Mouse (Mus musculus) embryonic facial prominence, embryonic 15.5 days (tissue): Measurements from ENCODE around the gene Gss. TPM values are rescaled to one million over a fixed set of nuclear protein-coding genes. Genes with fewer than 3 reads are reported as not detected.

Source experiments
- ATAC-seq: fragments of 200-750 bp; cut with Nextera tagmentation; 2 replicates; pipeline ENCODE4 v1.8.0; 2017; ENCODE audit warnings: low read depth, moderate TSS enrichment; ENCODE audit not compliant: insufficient number of reproducible peaks, low FRiP score, low TSS enrichment
- H3K27ac ChIP-seq: fragments of 300-500 bp; sonication (generic); replicated peaks from 2 replicates; pipeline ENCODE4 v1.5.1; 2015; ENCODE audit warnings: mild to moderate bottlenecking, inconsistent platforms
- H3K27me3 ChIP-seq: fragments of 300-500 bp; sonication (generic); 2 replicates; pipeline ENCODE4 v1.6.1; 2015; ENCODE audit warnings: inconsistent platforms
- H3K36me3 ChIP-seq: fragments of 300-500 bp; sonication (generic); 2 replicates; pipeline ENCODE4 v1.6.1; 2015; ENCODE audit warnings: mild to moderate bottlenecking, inconsistent platforms
- H3K4me1 ChIP-seq: fragments of 300-500 bp; sonication (generic); 2 replicates; pipeline ENCODE4 v1.6.1; 2015; ENCODE audit warnings: inconsistent platforms
- H3K4me2 ChIP-seq: fragments of 300-500 bp; sonication (generic); replicated peaks from 2 replicates; pipeline ENCODE4 v1.6.1; 2015; ENCODE audit warnings: mild to moderate bottlenecking, inconsistent platforms
- H3K4me3 ChIP-seq: fragments of 300-500 bp; sonication (generic); replicated peaks from 2 replicates; pipeline ENCODE4 v1.5.1; 2015; ENCODE audit warnings: mild to moderate bottlenecking, inconsistent platforms
- H3K9ac ChIP-seq: fragments of 300-500 bp; sonication (generic); 2 replicates; pipeline ENCODE4 v1.6.1; 2015; ENCODE audit warnings: inconsistent platforms
- H3K9me3 ChIP-seq: fragments of 300-500 bp; sonication (generic); replicated peaks from 2 replicates; pipeline ENCODE4 v1.6.1; 2016; ENCODE audit warnings: inconsistent platforms
- WGBS: fragments of 180-500 bp; shearing (Covaris S2); methylation state at CpG from one replicate; pipeline ENCODE4 v1.1.7; 2015; 5-methylcytosine and 5-hydroxymethylcytosine counted together
- polyA plus RNA-seq: library from polyadenylated mRNA; unstranded; fragments of >200 nt; fragmentation: Nextera tagmentation; extraction: Ambion mirVana; gene quantifications from 2 replicates; pipeline ENCODE4 v1.2.1, GENCODE M21; 2015

The Gss gene
- polyA plus RNA-seq, 1 experiment from 2014 or later = 33.0 TPM

GRCm38 (mm10) chr2:155630590-155631416 lies 38.2 kb upstream of the Gss start:
- peaks cover 22% of the 10 kb centered on the region for H3K4me1 ChIP-seq
- no peak overlapping the region for H3K4me3 ChIP-seq
- ATAC-seq = no peak
- H3K9me3 ChIP-seq = no peaks in the 10 kb centered on the region
- H3K27me3 ChIP-seq = peaks cover 82% of the 10 kb centered on the region
- WGBS = 27% methylated on average over 43 of the region's 43 CpGs
- peaks cover 40% of the 10 kb centered on the region for H3K36me3 ChIP-seq
- no peak overlapping the region for H3K27ac ChIP-seq
- no peak overlapping the region for H3K4me2 ChIP-seq
- no peak overlapping the region for H3K9ac ChIP-seq

GRCm38 (mm10) chr2:155630153-155630552 lies 37.5 kb upstream of the Gss start:
- peaks cover 84% of the 10 kb centered on the region for H3K27me3 ChIP-seq
- ATAC-seq = no peak
- no peak overlapping the region for H3K4me2 ChIP-seq
- no peak overlapping the region for H3K9ac ChIP-seq
- 33% methylated on average over 20 of the region's 20 CpGs for WGBS
- no peaks in the 10 kb centered on the region for H3K9me3 ChIP-seq
- no peak overlapping the region for H3K4me3 ChIP-seq
- H3K4me1 ChIP-seq = peaks cover 22% of the 10 kb centered on the region
- H3K36me3 ChIP-seq = peaks cover 34% of the 10 kb centered on the region
- no peak overlapping the region for H3K27ac ChIP-seq

GRCm38 (mm10) chr2:155629231-155629661 lies 36.6 kb upstream of the Gss start:
- WGBS = 1% methylated on average over 35 of the region's 35 CpGs

GRCm38 (mm10) chr2:155628519-155628918 lies 35.9 kb upstream of the Gss start:
- Histone ChIP-seq H3K4me1 (peaks cover 22% of the 10 kb centered on the region), H3K27ac (no peak overlapping the region), H3K36me3 (peaks cover 18% of the 10 kb centered on the region), H3K4me2 (peak overlapping the region; percentile 79; the same call in 1 of the 2 replicates), H3K9me3 (no peaks in the 10 kb centered on the region), H3K9ac (no peak overlapping the region), H3K4me3 (no peak overlapping the region), H3K27me3 (peaks cover 73% of the 10 kb centered on the region)
- ATAC-seq = no peak
- 78% methylated on average over 13 of the region's 13 CpGs for WGBS

More at GRCm38 (mm10) chr2:155629231-155629661, 36.6 kb upstream of the Gss start:
- H3K36me3 ChIP-seq = peaks cover 25% of the 10 kb centered on the region
- ATAC-seq = 0 out of 2 replicates have a peak, but pooled peaks have one; percentile 6
- peak overlapping the region; percentile 43 for H3K4me3 ChIP-seq
- no peak overlapping the region for H3K27ac ChIP-seq
- peak overlapping the region; percentile 79 for H3K4me2 ChIP-seq
- H3K27me3 ChIP-seq = peaks cover 80% of the 10 kb centered on the region
- H3K9ac ChIP-seq = 0 out of 2 replicates have a peak overlapping the region, but pooled peaks have one; percentile 15
- peaks cover 22% of the 10 kb centered on the region for H3K4me1 ChIP-seq
- no peaks in the 10 kb centered on the region for H3K9me3 ChIP-seq

GRCm38 (mm10) chr2:155628112-155628511 lies 35.5 kb upstream of the Gss start:
- H3K9me3 ChIP-seq = no peaks in the 10 kb centered on the region
- peaks cover 22% of the 10 kb centered on the region for H3K4me1 ChIP-seq
- H3K4me2 ChIP-seq = no peak overlapping the region
- peaks cover 14% of the 10 kb centered on the region for H3K36me3 ChIP-seq
- no peak overlapping the region for H3K9ac ChIP-seq
- WGBS = 83% methylated on average over 9 of the region's 9 CpGs
- no peak overlapping the region for H3K27ac ChIP-seq
- ATAC-seq = no peak
- H3K4me3 ChIP-seq = no peak overlapping the region
- peaks cover 69% of the 10 kb centered on the region for H3K27me3 ChIP-seq

GRCm38 (mm10) chr2:155627030-155627738 lies 34.6 kb upstream of the Gss start:
- ATAC-seq = no peak
- Histone ChIP-seq H3K4me3 (no peak overlapping the region), H3K4me1 (peaks cover 22% of the 10 kb centered on the region), H3K9me3 (no peaks in the 10 kb centered on the region), H3K9ac (no peak overlapping the region), H3K27me3 (peaks cover 60% of the 10 kb centered on the region), H3K4me2 (no peak overlapping the region), H3K36me3 (peaks cover 4% of the 10 kb centered on the region), H3K27ac (no peak overlapping the region)
- WGBS = 48% methylated on average over 21 of the region's 21 CpGs

GRCm38 (mm10) chr2:155626277-155626676 lies 33.7 kb upstream of the Gss start:
- Histone ChIP-seq H3K9ac (no peak overlapping the region), H3K4me3 (no peak overlapping the region), H3K4me1 (peaks cover 22% of the 10 kb centered on the region), H3K27ac (no peak overlapping the region), H3K4me2 (no peak overlapping the region), H3K36me3 (no peaks in the 10 kb centered on the region), H3K27me3 (peaks cover 51% of the 10 kb centered on the region), H3K9me3 (no peaks in the 10 kb centered on the region)
- 55% methylated on average over 15 of the region's 15 CpGs for WGBS
- ATAC-seq = no peak

- Histone ChIP-seq H3K9me3 (no peaks in the 10 kb centered on the region), H3K9ac (no peak overlapping the region), H3K4me3 (no peak overlapping the region), H3K4me1 (peaks cover 10% of the 10 kb centered on the region), H3K4me2 (no peak overlapping the region), H3K27me3 (peaks cover 35% of the 10 kb centered on the region), H3K36me3 (no peaks in the 10 kb centered on the region), H3K27ac (no peak overlapping the region)
- no peak for ATAC-seq
- WGBS = 36% methylated on average over 10 of the region's 10 CpGs
Observed at GRCm38 (mm10) chr2:155624730-155625129, 32.1 kb upstream of the Gss start.

- H3K4me2 ChIP-seq = no peak overlapping the region
- H3K36me3 ChIP-seq = no peaks in the 10 kb centered on the region
- no peak for ATAC-seq
- 89% methylated on average over 6 of the region's 6 CpGs for WGBS
- H3K9ac ChIP-seq = no peak overlapping the region
- peaks cover 28% of the 10 kb centered on the region for H3K27me3 ChIP-seq
- H3K27ac ChIP-seq = no peak overlapping the region
- no peak overlapping the region for H3K4me3 ChIP-seq
- H3K9me3 ChIP-seq = no peaks in the 10 kb centered on the region
- H3K4me1 ChIP-seq = peaks cover 3% of the 10 kb centered on the region
Observed at GRCm38 (mm10) chr2:155623996-155624395, 31.4 kb upstream of the Gss start.

GRCm38 (mm10) chr2:155622606-155623005 lies 30.0 kb upstream of the Gss start:
- peaks cover 14% of the 10 kb centered on the region for H3K27me3 ChIP-seq
- H3K9me3 ChIP-seq = no peaks in the 10 kb centered on the region
- H3K4me2 ChIP-seq = no peak overlapping the region
- no peaks in the 10 kb centered on the region for H3K36me3 ChIP-seq
- no peak overlapping the region for H3K9ac ChIP-seq
- H3K4me1 ChIP-seq = no peaks in the 10 kb centered on the region
- no peak overlapping the region for H3K27ac ChIP-seq
- 23% methylated on average over 11 of the region's 11 CpGs for WGBS
- no peak overlapping the region for H3K4me3 ChIP-seq
- ATAC-seq = no peak

- WGBS = 17% methylated on average over 8 of the region's 8 CpGs
- Histone ChIP-seq H3K27me3 (no peaks in the 10 kb centered on the region), H3K4me1 (no peaks in the 10 kb centered on the region), H3K27ac (no peak overlapping the region), H3K36me3 (no peaks in the 10 kb centered on the region), H3K9me3 (no peaks in the 10 kb centered on the region), H3K4me3 (no peak overlapping the region), H3K9ac (no peak overlapping the region), H3K4me2 (no peak overlapping the region)
- peak; percentile 30 for ATAC-seq
Observed at GRCm38 (mm10) chr2:155619817-155620216, 27.2 kb upstream of the Gss start.
